Mouse (Mus musculus) left cerebral cortex, postnatal 10 days (tissue): ENCODE data around the gene Stx1b. TPM values are rescaled to one million over a fixed set of nuclear protein-coding genes. Genes with fewer than 3 reads are reported as not detected.
"Not testable (repeated sequence)": the region's sequence is repeated elsewhere in the genome, so short reads cannot be mapped to it uniquely, and the experiment has no call there.

Source experiments
- DNase-seq, 2 experiments: peaks; one replicate each; pipeline ENCODE4 v3.0.0; 2021 to 2022; ENCODE audit warnings: low spot score in 2 of 2, mixed read lengths in 1 of 2; ENCODE audit errors: extremely low spot score in 1 of 2
- intact Hi-C: fragments of 180-260 bp; cut with DNase I; formaldehyde crosslinking; loops from one replicate; pipeline ENCODE4 v1.15.1; 2025
- total RNA-seq, 2 experiments: library from RNA; stranded (reverse); gene quantifications; 2 replicates each; pipeline ENCODE4 v1.2.3; 2021

Stx1b gene
- total RNA-seq, 2 experiments from 2014 or later, result 340 to 347 TPM

GRCm38 (mm10) chr7:127797076-127797845 lies 27.1 kb downstream of the Stx1b start:
- intact Hi-C loops, result no loop called here
- no peak for DNase-seq

GRCm38 (mm10) chr7:127785308-127785707 lies 39.0 kb downstream of the Stx1b start, which contains the start of gene Gm49388:
Gene Gm49388, plus strand, starts transcription at chr7:127785608.
- intact Hi-C loops, result loop anchor here (10.0 kb wide), 2 partner anchors 189 to 261 kb away; no protein-coding TSS in a partner anchor
- no peak for DNase-seq

DNA sequence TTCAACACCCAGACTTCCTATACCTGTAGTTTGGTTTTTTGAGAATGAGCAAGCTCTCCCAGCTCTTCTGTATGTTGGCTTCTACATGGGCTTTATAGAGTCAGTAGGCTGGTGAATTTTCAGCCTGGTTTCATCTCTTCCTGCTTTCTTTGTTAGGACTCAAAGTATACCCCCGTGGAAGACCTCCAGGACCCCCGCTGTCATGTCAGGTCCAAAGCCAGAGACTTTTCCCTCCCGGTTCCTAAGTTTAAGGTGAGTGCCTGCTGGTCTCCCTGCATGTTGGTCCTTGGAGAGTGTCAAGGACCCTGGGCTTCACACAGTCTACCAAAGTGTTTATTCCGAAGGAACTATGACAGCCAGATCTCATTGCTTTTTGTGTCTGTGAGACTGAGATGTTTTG lies 46.0 kb downstream of the Stx1b start:
- DNase-seq, result no peak
- intact Hi-C loops, result no loop called here

DNA sequence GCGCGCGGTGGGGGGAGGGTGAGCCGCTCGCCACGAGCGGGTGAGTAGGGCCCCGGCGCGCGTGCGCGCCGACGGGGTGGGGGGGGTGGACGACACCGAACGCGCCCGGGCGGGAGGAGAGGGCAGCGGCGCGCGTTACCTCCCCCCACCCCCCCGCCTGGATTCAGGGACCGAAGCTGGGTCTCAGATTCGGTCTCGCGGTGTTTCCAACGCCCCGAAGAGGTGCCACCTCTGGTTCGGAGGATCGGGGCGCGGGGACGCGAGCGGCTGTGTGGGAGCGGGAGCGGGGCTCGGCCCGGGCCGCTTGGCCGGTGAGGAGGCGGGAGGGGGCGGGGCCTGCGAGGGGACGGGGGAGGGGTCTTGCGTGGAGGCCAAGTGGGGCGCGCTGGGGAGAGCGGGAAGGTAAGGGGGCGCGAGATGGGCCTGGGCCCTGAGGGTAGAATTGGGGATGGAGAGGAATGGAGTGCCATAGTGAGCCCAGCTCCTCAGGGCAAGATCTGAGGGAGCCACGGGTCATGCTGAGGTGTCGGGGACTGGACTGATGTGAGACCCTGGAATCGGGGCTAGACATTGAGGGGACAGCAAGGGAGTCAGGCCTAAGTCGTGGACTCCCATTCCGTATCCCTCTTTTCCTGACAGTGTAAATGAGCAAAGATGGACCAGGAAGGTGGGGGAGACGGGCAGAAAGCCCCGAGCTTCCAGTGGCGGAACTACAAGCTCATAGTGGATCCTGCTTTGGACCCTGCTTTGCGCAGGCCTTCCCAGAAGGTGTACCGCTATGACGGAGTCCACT lies 46.7 kb downstream of the Stx1b start:
- intact Hi-C loops, result no loop called here
- DNase-seq, result peak in 1 of 2 experiments; percentile 81

- peak; percentile 93 to 99 for DNase-seq
- intact Hi-C loops, result no loop called here
Measured at GRCm38 (mm10) chr7:127776878-127777473, 47.4 kb downstream of the Stx1b start.

DNA sequence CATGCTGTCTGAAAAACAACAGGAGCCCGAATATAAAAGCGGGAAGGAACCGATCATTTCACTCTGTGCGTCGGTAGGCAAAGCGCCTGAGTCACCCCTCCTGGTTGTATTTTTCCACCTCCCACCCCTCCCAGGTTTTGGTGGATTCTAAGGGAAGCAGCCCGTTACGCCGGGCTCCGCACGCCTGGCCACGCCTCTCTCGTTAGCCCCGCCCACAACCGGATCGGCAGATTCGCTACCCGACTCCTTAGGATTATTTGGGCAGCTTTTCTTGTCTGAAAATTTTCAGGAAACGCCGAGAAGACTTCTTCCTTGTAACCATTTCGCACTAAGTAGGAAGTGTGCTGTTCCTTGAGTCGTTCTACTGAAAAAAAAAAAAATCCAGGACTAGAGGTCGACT lies 47.9 kb downstream of the Stx1b start, which contains the start of gene Setd1a:
Setd1a (plus strand) TSS at position 245 of the 400 bp plus-strand sequence.
- intact Hi-C loops, result no loop called here
- peak; percentile 85 to 95 for DNase-seq

DNA sequence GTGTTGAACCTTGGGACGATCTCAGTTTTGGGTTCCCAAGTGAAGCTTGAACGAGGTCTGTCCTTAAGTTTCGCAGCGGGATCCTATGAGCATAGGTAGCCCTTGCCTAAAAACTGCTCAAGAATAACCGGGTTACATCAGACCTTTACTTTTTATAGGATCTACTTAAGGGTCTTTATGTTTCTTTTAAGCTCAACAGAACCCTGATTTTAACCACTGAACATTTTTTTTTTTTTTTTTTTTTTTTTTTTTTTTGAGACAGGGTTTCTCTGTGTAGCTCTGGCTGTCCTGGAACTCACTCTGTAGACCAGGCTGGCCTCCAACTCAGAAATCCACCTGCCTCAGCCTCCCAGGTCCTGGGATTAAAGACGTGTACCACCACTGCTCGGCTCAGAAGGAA lies 48.5 kb downstream of the Stx1b start:
- DNase-seq, intact Hi-C loops: not testable (repeated sequence)

DNA sequence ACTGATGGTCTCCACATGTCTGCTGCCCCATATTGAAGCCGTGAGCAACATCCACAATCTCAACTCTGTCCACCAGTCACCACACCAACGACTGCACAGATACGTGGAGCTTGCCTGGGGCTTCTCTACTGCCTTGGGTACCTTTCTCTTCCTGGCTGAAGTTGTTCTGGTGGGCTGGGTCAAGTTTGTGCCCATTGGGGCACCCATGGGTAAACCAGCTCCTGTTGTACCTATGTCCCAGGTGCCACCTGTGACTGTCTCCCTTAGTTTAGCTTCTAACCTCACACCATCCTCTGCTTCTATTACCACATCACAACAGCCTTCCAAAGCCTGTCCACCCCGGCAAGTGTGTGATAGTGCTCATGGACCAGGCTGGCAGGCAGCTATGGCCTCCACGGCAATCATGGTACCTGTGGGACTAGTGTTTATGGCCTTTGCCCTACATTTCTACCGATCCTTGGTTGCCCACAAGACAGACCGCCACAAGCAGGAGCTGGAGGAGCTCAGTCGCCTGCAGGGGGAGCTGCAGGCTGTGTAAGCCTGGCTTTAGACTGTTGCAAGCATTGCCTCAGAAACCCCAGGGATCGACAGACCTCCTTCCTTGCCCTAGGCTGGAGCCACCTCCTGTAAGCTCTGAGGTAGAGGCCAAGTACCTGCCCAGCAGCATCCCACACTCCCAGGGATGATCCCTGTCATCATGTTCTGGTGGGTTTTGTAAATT lies 50.5 kb downstream of the Stx1b start:
- DNase-seq, result peak in 1 of 2 experiments; percentile 84

GRCm38 (mm10) chr7:127772557-127772956 lies 51.8 kb downstream of the Stx1b start:
- intact Hi-C loops, result no loop called here
- no peak for DNase-seq

More for the DNA sequence above, 50.5 kb downstream of the Stx1b start:
- intact Hi-C loops, result no loop called here

DNA sequence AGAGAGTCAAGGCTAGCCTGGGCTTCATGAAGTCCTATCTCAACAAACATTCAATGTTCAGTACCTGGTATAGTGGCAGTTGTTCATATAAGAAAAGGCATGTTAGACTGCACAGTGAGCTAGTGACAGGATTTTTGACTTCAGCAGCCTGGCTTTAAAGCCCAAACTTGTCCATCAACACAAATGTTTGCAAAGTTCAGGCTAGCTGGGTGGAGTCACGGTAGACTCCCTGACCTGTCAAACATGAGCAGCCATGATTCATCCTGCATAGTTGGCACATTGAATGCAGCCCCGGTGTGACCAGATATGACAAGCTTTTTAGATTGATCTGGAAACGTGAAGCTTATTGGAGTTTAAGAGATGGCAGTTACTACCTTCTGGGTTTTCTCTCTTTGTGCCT lies 52.3 kb downstream of the Stx1b start:
- no peak for DNase-seq
- intact Hi-C loops, result no loop called here

GRCm38 (mm10) chr7:127771262-127771661 lies 53.1 kb downstream of the Stx1b start:
- no peak for DNase-seq
- intact Hi-C loops, result no loop called here

DNA sequence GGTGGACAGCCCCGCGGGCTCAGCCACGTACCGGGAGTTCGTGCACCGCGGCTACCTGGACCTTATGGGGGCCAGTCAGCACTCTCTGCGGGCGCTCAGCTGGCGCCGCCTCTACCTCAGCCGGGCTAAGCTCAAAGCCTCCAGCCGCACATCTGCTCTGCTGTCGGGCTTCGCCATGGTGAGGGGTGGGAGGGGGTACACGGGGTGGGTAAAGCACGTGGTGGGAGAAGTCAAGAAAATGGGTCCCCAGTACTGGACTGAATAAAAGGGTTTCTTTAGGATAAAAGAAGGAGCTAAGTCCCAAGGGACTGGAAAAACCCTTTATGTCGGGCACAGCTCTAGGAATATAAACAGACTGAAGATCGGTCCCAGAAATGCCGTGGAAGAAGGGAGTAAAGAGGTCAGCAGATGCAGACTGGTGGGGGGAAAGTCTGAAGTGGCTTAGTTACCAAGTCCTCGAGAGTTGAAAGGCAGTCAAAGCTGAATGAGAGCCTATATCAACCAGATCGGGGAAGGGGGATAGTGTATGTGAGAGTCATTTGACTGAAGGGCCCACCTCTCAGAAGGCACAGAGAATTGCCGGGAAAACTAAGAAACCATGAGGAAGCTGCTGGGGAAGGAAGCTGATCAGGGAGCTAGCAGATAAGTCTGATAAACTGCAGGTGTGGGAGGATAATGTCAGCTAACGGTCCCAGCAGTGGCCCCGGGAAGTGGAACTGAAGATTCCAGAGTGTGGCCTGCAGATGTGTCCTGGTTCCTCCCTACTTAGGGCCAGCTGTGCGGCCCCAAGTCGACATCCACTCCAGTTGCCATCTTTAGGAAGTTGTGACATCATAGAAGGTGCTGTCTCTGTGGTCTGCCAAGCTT lies 54.1 kb downstream of the Stx1b start:
- intact Hi-C loops, result no loop called here
- no peak for DNase-seq

GRCm38 (mm10) chr7:127769651-127770038 lies 54.7 kb downstream of the Stx1b start, which contains the start of gene Orai3:
Gene Orai3, plus strand, starts transcription at chr7:127769815.
- intact Hi-C loops, result no loop called here

DNA sequence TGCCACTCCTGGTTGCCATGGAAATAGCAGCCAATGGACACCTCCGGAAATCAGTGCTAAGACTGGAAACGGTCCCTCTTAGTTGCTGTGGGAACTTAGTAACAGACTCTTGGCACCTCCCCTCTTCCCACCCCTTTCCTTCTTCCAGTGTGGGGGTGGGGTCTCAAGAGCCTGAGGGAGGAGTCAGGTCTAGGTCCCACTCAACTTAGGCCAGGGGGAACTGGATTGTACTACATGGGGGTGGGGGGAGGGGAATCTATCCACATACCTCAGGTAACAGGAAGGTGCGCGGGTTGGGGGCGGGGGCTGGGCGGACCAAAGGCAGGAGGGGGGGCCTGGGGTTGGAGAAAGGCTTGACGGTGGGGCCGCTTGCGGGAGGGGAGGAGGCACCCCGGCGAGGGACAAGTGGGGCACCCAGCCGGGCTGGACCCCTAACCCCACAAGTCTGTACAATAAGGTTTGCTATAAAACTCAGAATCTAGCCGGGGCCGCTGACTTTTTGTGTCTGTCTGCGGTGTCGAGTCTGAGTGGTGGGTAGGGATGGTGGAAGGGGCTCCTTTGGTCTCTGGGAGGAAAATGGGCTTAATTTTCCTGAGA lies 55.3 kb downstream of the Stx1b start:
- peak; percentile 96 to 99 for DNase-seq
- intact Hi-C loops, result no loop called here

More at GRCm38 (mm10) chr7:127769651-127770038, 54.7 kb downstream of the Stx1b start, which contains the start of gene Orai3:
- DNase-seq, result peak; percentile 81 to 94

DNA sequence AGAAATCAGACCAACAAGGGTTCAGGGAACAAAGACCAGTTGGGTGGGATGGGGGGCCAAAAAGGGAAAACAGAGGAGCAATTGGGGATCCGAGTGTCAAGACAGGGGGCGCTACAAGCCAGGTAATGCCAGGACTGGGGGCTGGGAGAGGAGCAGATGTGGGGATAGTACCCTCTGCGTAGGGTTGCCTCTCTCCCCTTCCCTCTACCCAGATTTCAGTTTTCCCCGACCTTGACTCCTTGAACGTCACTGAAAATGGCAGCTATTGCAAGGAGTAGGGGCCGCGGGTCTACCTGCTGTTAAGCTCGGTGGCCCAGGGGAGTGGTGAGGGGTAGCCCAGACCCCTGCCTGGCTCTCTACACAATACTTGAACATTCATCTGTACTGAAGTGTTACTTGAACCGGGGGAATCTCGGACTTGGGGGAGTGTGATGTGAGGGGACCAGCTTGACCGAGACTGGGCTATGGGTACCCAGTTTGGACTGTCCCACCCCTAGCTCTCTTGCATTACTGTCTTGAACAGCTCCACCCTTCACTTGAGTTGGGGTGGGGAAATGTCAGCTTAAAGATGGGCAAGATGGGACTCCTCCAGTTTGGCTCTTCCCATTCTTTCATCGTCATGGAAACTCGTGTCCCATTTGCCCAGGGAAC lies 55.9 kb downstream of the Stx1b start:
- DNase-seq, result peak in 1 of 2 experiments; percentile 52
- intact Hi-C loops, result no loop called here

DNA sequence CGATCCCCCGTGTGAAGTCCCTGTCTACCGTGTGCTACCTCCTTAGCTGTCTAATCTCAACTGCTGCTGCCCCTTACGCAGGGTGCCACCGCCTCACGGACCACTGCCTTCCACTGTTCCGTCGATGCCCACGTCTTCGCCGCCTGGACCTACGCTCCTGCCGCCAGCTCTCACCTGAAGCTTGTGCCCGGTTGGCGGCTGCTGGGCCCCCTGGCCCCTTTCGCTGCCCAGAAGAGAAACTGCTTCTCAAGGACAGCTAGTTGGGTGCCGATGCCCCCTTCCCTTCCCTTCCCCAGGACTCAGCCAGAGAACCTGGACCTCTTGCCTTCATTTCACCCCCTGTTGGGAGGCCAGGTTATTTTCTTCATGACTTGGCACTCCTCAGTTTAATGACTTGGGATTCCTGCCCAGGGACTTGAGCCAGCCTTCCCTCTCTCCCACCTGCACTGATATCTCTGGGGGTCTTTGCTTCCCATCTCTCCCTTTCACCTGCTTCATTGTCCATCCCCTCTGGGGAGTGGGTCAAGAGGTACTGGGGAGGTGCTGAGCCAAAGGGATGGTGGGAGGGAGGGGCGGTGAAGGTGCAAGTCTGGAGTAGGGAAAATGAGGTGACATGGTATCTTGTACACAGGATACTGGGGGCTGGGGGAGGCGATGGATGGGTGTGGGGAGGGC lies 56.5 kb downstream of the Stx1b start:
- no peak for DNase-seq
- intact Hi-C loops, result no loop called here
